Mouse (Mus musculus): ENCODE measurements around the gene Ei24.

DNA sequence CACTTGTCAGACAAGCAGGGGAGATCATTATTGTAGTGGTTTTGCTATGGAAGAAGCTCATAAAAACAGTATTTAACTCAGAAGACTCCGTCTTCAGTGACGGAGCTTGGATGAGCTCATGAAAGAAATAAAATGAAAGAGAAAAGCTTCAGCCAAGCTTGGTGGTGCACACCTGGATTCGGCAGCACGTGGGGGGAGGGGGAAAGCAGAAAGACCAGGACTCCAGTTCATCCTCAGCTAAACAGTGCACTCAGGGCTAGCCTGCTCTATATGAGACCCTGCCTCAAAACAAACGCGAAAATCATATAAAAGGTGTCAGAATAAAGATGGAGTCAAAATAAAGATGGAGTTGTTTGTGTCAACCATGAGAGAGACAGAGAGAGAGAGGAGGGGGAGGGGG, 6.2 kb upstream of the Ei24 start:
- TF ChIP-seq POLR2A (IDR thresholded peaks at IDR 0.05; ENCODE audit: control insufficient read depth, extremely low read depth, insufficient read depth, low read length, poor library complexity) (no peak), CTCF (IDR thresholded peaks at IDR 0.05; ENCODE audit: borderline replicate concordance, control insufficient read depth, extremely low read depth, insufficient read depth, low read length, poor library complexity) (no peak)
